Mouse (Mus musculus) spleen, adult 2 months (tissue): Measurements from ENCODE around the gene Olfr462.

ENCODE experiments used
- CTCF ChIP-seq: fragments of 200-500 bp; IDR thresholded peaks from 2 replicates; pipeline ENCODE4 v1.5.1; 2011; ENCODE audit warnings: mild to moderate bottlenecking, inconsistent platforms; ENCODE audit not compliant: insufficient read depth, insufficient read length, insufficient replicate concordance; ENCODE audit errors: extremely low read depth
- POLR2A ChIP-seq: fragments of 200-500 bp; IDR thresholded peaks from 2 replicates; pipeline ENCODE4 v1.6.1; 2011; ENCODE audit warnings: low read depth, low read length, inconsistent platforms

- TF ChIP-seq POLR2A, result no peak
- peak; percentile 5; the same call in 1 of the 2 replicates for TF ChIP-seq CTCF
These were observed 8.6 kb downstream of the Olfr462 start for GRCm38 (mm10) chr11:87883493-87883892.
